Mouse (Mus musculus) thymus, postnatal 36 days (tissue): Measurements from ENCODE around the gene Gdpd2.

ENCODE experiments used
- DNase-seq, 2 experiments: peaks; one replicate each; pipeline ENCODE4 v3.0.0; 2022; ENCODE audit warnings: mixed read lengths in 2 of 2

Gdpd2 gene

GRCm38 (mm10) chrX:100778397-100778796, 48.7 kb downstream of the Gdpd2 start:
- no peak for DNase-seq
